Comparison of ENCODE assay signal across 8 mouse cellular contexts in the genomic region with DNA sequence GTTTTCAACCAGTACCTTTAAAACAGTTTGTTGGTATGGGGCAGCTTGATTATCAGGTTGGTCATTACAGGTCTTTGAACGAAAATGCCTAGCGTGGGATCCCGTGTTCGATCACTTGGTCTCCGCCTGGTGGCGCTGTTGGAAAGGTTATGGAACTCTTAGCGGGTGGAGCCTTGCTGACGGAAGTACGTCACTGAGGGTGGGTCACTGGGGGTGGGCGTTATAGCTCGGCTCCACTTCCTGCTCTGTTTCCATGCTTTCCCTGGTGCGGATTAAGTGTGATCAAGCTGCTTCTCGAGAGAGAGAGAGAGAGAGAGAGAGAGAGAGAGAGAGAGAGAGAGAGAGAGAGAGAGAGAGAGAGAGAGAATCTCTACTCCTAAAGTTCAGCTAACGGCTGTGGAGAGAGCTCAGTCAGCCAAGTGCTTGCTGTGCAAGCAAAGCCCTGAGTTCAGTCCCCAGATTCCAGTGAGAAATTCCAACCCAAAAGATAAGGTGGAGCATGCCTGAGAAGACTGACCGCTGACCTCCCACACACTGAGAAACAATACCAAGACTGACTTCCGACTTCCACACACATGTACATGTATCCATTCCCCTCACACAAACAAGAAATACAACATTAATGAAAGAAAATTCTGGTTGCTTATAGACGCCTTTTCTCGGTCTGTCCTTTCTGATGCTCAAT. TPM values are rescaled to one million over a fixed set of nuclear protein-coding genes. Genes with fewer than 3 reads are reported as not detected.
A peak's percentile ranks its signal among the peaks of the same experiment; 100 is the strongest.
DNase-seq lines count a peak whose midpoint lies in the region; ATAC-seq and TF ChIP-seq lines count a peak whose summit lies in the region.

No protein-coding gene starts in this region.

- peak overlapping the region; percentile 33 to 35; a peak in 2 of 4 replicates for H3K4me3 ChIP-seq in ES-E14 (ENCODE audit: insufficient read depth in 1 of 2, low read depth in 1 of 2, low read length in 2 of 2, poor library complexity in 1 of 2, severe bottlenecking in 1 of 2)
- H3K4me3 ChIP-seq in forebrain, embryonic 15.5 days, result peak overlapping the region; percentile 32
- H3K4me3 ChIP-seq in lung, embryonic 14.5 days (ENCODE audit: low read depth, low read length), result peak overlapping the region; percentile 17
- peak overlapping the region; percentile 38 for H3K4me3 ChIP-seq in olfactory bulb, adult 2 months (ENCODE audit: insufficient read depth, low read depth, low read length)
- peak overlapping the region; percentile 35 for H3K4me3 ChIP-seq in thymus, adult 2 months (ENCODE audit: control insufficient read depth, insufficient read depth, low read length)

- H3K36me3 ChIP-seq in ES-E14 (ENCODE audit: control insufficient read depth, insufficient read depth, low read length, poor library complexity, severe bottlenecking), result no peaks in the 10 kb centered on the region
- H3K36me3 ChIP-seq in forebrain, embryonic 15.5 days, result no peaks in the 10 kb centered on the region
- no peaks in the 10 kb centered on the region for H3K36me3 ChIP-seq in lung, embryonic 14.5 days (ENCODE audit: insufficient read depth)
- H3K36me3 ChIP-seq in thymus, adult 2 months (ENCODE audit: control insufficient read depth, insufficient read depth, low read length), result no peaks in the 10 kb centered on the region

- peak; percentile 95 for ATAC-seq in forebrain, embryonic 15.5 days (replicated peaks)
- ATAC-seq in lung, embryonic 14.5 days (ENCODE audit: insufficient read depth), result peak; percentile 97

- TF ChIP-seq CTCF in lung, embryonic 14.5 days (IDR thresholded peaks at IDR 0.05; ENCODE audit: low read depth), result peak; percentile 94
- TF ChIP-seq CTCF in olfactory bulb, adult 2 months (IDR thresholded peaks at IDR 0.05; ENCODE audit: insufficient read depth, low read depth, low read length), result peak; percentile 82
- peak; percentile 83; the same call in 1 of the 2 replicates for TF ChIP-seq CTCF in thymus, adult 2 months (IDR thresholded peaks at IDR 0.05; ENCODE audit: borderline replicate concordance, control insufficient read depth, extremely low read depth, insufficient read depth, low read length, poor library complexity)

- intact Hi-C loops in heart, postnatal 25 days (cut with DNase I), result loop anchor here (1.0 to 10.0 kb wide), 4 partner anchors 27 to 367 kb away; partner anchors contain the start of gene Faap20

- no peak overlapping the region for H3K27ac ChIP-seq in ES-E14 (ENCODE audit: insufficient read depth, low read depth, low read length, poor library complexity, severe bottlenecking)
- H3K27ac ChIP-seq in forebrain, embryonic 15.5 days (replicated peaks), result peak overlapping the region; percentile 62
- peak overlapping the region; percentile 69 for H3K27ac ChIP-seq in lung, embryonic 14.5 days (ENCODE audit: low read depth)
- peak overlapping the region; percentile 46; the same call in 1 of the 2 replicates for H3K27ac ChIP-seq in olfactory bulb, adult 2 months (ENCODE audit: insufficient read depth, low read depth, low read length)
- H3K27ac ChIP-seq in thymus, adult 2 months (ENCODE audit: control insufficient read depth, insufficient read depth, low read length), result no peak overlapping the region; the same call in 1 of the 2 replicates

- DNase-seq in ES-E14 (ENCODE audit: low read depth, low spot score), result peak; percentile 93
- DNase-seq in cerebellum, adult 11-12 months, result peak; percentile 89
- DNase-seq in heart, postnatal 25 days (ENCODE audit: low spot score), result peak; percentile 76
- DNase-seq in layer of hippocampus, adult 18-20 months (ENCODE audit: low spot score in 2 of 2), result peak; percentile 83 to 92
- DNase-seq in lung, embryonic 14.5 days, result peak; percentile 98
- peak; percentile 90 for DNase-seq in thymus, adult 2 months

- WGBS in forebrain, embryonic 15.5 days, result 13% methylated on average over 17 of the region's 18 CpGs
- 7% methylated on average over 18 of the region's 18 CpGs for WGBS in lung, embryonic 14.5 days
- 11% methylated on average over 18 of the region's 18 CpGs for WGBS in olfactory bulb, adult 2 months
- WGBS in thymus, adult 2 months, result 11% methylated on average over 18 of the region's 18 CpGs

- H3K27me3 ChIP-seq in forebrain, embryonic 15.5 days, result 0 out of 2 replicates have a peak, but pooled peaks cover 4% of the 10 kb centered on the region
- H3K27me3 ChIP-seq in lung, embryonic 14.5 days (ENCODE audit: insufficient read depth, low read length), result no peaks in the 10 kb centered on the region
- H3K27me3 ChIP-seq in thymus, adult 2 months (ENCODE audit: control insufficient read depth, insufficient read depth, low read length), result no peaks in the 10 kb centered on the region

- H3K4me2 ChIP-seq in forebrain, embryonic 15.5 days (replicated peaks), result peak overlapping the region; percentile 50
- peak overlapping the region; percentile 54 for H3K4me2 ChIP-seq in lung, embryonic 14.5 days

- H3K9ac ChIP-seq in ES-E14 (ENCODE audit: insufficient read depth, low read depth, low read length, poor library complexity, severe bottlenecking), result no peak overlapping the region
- H3K9ac ChIP-seq in forebrain, embryonic 15.5 days (replicated peaks), result peak overlapping the region; percentile 40; the same call in 1 of the 2 replicates
- H3K9ac ChIP-seq in lung, embryonic 14.5 days, result peak overlapping the region; percentile 24

- TF ChIP-seq POLR2A in olfactory bulb, adult 2 months (IDR thresholded peaks at IDR 0.05; ENCODE audit: insufficient read depth, low read depth, low read length), result 0 out of 2 replicates have a peak, but pooled peaks have one; percentile 35
- TF ChIP-seq POLR2A in thymus, adult 2 months (IDR thresholded peaks at IDR 0.05; ENCODE audit: control insufficient read depth, extremely low read depth, insufficient read depth, low read length, poor library complexity), result no peak

- no peaks in the 10 kb centered on the region for H3K9me3 ChIP-seq in ES-E14 (ENCODE audit: control insufficient read depth, insufficient read depth, low read depth, low read length)
- H3K9me3 ChIP-seq in forebrain, embryonic 15.5 days, result no peaks in the 10 kb centered on the region
- no peaks in the 10 kb centered on the region for H3K9me3 ChIP-seq in lung, embryonic 14.5 days (ENCODE audit: low read depth, low read length)

- in situ Hi-C loops in ES-E14 (cut with MboI; ENCODE audit: low sequenced_read_pairs in 2 of 2, unreplicated experiment in 2 of 2), result loop anchor here in 1 of 2 experiments (25.0 kb wide), 1 partner anchor 359 kb away; the partner anchor contains the start of gene Faap20

- H3K4me1 ChIP-seq in ES-E14 (ENCODE audit: control insufficient read depth in 2 of 2, insufficient read depth in 2 of 2, low read length in 2 of 2, poor library complexity in 1 of 2), result peaks cover 0 to 7% of the 10 kb centered on the region in 2 experiments; a peak in 1 of 4 replicates
- peaks cover 5% of the 10 kb centered on the region; the same call in 1 of the 2 replicates for H3K4me1 ChIP-seq in forebrain, embryonic 15.5 days
- H3K4me1 ChIP-seq in lung, embryonic 14.5 days (ENCODE audit: insufficient read depth), result no peaks in the 10 kb centered on the region; the same call in 1 of the 2 replicates
- H3K4me1 ChIP-seq in olfactory bulb, adult 2 months (ENCODE audit: control insufficient read depth, insufficient read depth, low read length), result no peaks in the 10 kb centered on the region
- H3K4me1 ChIP-seq in thymus, adult 2 months (replicated peaks; ENCODE audit: control insufficient read depth, insufficient read depth, low read length), result peaks cover 2% of the 10 kb centered on the region; the same call in 1 of the 2 replicates

TF ChIP-seq in ES-E14, 5 proteins besides CTCF, POLR2A, EP300 and RAD21 (continues in another document):
- TF ChIP-seq ZC3H11A (IDR thresholded peaks at IDR 0.05; ENCODE audit: borderline replicate concordance, low read depth, low read length) (no peak), CHD2 (IDR thresholded peaks at IDR 0.05; ENCODE audit: low read depth, low read length) (no peak), HCFC1 (IDR thresholded peaks at IDR 0.05; ENCODE audit: borderline replicate concordance, insufficient read depth, low read length) (no peak), ZNF384 (IDR thresholded peaks at IDR 0.05; ENCODE audit: low read depth, low read length) (no peak)

RNA-seq across cellular contexts. Expression of gene Mmel1, which starts 8.6 kb away (rescaled TPM):
- total RNA-seq in ES-E14 (2012; rRNA removed), result 2.4 and 3.1 TPM in 2 replicates
- polyA plus RNA-seq in forebrain, embryonic 15.5 days (2015; fragmentation: Nextera tagmentation; extraction: Ambion mirVana), result 0.36 and 0.56 TPM in 2 replicates
- total RNA-seq in heart, postnatal 25 days (2021), result under 1 TPM; 0.20 to 0.39 TPM
- total RNA-seq in layer of hippocampus, adult 18-20 months (2021), result under 1 TPM; 0.20 to 0.25 TPM
- 0.13 and 0.19 TPM in 2 replicates for polyA plus RNA-seq in lung, embryonic 14.5 days (2014; fragmentation: Nextera tagmentation; extraction: Ambion mirVana)
- not detected in 2 replicates for polyA plus RNA-seq in olfactory bulb, adult 2 months (2012; ENCODE audit: insufficient read depth, insufficient read length, low replicate concordance, missing spikeins)
- 0.23 TPM in 2 replicates for polyA plus RNA-seq in thymus, adult 2 months (2012; rRNA removed)

RNA-seq across cellular contexts. Expression of gene Fam213b, which starts 20.9 kb away (rescaled TPM):
- 13.4 and 15.7 TPM in 2 replicates for total RNA-seq in ES-E14 (2012; rRNA removed)
- polyA plus RNA-seq in forebrain, embryonic 15.5 days (2015; fragmentation: Nextera tagmentation; extraction: Ambion mirVana), result 36.8 and 40.5 TPM in 2 replicates
- 10 to 100 TPM; 74.4 to 76.2 TPM for total RNA-seq in heart, postnatal 25 days (2021)
- total RNA-seq in layer of hippocampus, adult 18-20 months (2021), result 10 to 100 TPM; 54.8 to 58.7 TPM
- 37.4 and 39.9 TPM in 2 replicates for polyA plus RNA-seq in lung, embryonic 14.5 days (2014; fragmentation: Nextera tagmentation; extraction: Ambion mirVana)
- polyA plus RNA-seq in olfactory bulb, adult 2 months (2012; ENCODE audit: insufficient read depth, insufficient read length, low replicate concordance, missing spikeins), result not detected in 2 replicates
- polyA plus RNA-seq in thymus, adult 2 months (2012; rRNA removed), result 77.1 and 105 TPM in 2 replicates

RNA-seq across cellular contexts. Expression of gene Ttc34, which starts 40.7 kb away (rescaled TPM):
- total RNA-seq in ES-E14 (2012; rRNA removed), result 0.22 and 0.26 TPM in 2 replicates
- polyA plus RNA-seq in forebrain, embryonic 15.5 days (2015; fragmentation: Nextera tagmentation; extraction: Ambion mirVana), result 1.3 TPM in 2 replicates
- under 1 TPM in 1 of 2 experiments, not detected in 1; 0.17 TPM for total RNA-seq in heart, postnatal 25 days (2021)
- 1 to 10 TPM; 3.1 to 3.3 TPM for total RNA-seq in layer of hippocampus, adult 18-20 months (2021)
- polyA plus RNA-seq in lung, embryonic 14.5 days (2014; fragmentation: Nextera tagmentation; extraction: Ambion mirVana), result 0.12 and 0.30 TPM in 2 replicates
- polyA plus RNA-seq in olfactory bulb, adult 2 months (2012; ENCODE audit: insufficient read depth, insufficient read length, low replicate concordance, missing spikeins), result not detected in 2 replicates
- polyA plus RNA-seq in thymus, adult 2 months (2012; rRNA removed), result 0.18 and 0.38 TPM in 2 replicates

RNA-seq across cellular contexts. Expression of gene Tnfrsf14, which starts 50.4 kb away (rescaled TPM):
- total RNA-seq in ES-E14 (2012; rRNA removed), result 0.53 and 0.85 TPM in 2 replicates
- 0.36 TPM in 1 of 2 replicates, not detected in the other for polyA plus RNA-seq in forebrain, embryonic 15.5 days (2015; fragmentation: Nextera tagmentation; extraction: Ambion mirVana)
- 1 to 10 TPM; 3.8 to 6.7 TPM for total RNA-seq in heart, postnatal 25 days (2021)
- total RNA-seq in layer of hippocampus, adult 18-20 months (2021), result 1 to 10 TPM in 1 of 2 experiments, under 1 TPM in 1; 0.94 to 1.2 TPM
- 0.78 and 0.85 TPM in 2 replicates for polyA plus RNA-seq in lung, embryonic 14.5 days (2014; fragmentation: Nextera tagmentation; extraction: Ambion mirVana)
- polyA plus RNA-seq in olfactory bulb, adult 2 months (2012; ENCODE audit: insufficient read depth, insufficient read length, low replicate concordance, missing spikeins), result not detected in 2 replicates
- polyA plus RNA-seq in thymus, adult 2 months (2012; rRNA removed), result 215 and 227 TPM in 2 replicates

Comparison
In these comparisons a context has a peak if more than half of its experiments do, and no peak if none do; other contexts are left out.
1. H3K27ac ChIP-seq: peak in forebrain, embryonic 15.5 days (single experiment), lung, embryonic 14.5 days (single experiment) and olfactory bulb, adult 2 months (single experiment); none in ES-E14 (single experiment) and thymus, adult 2 months (single experiment).
2. RNA of gene Fam213b, which starts 20.9 kb away (polyA plus RNA-seq): 77.1 to 105 TPM in thymus, adult 2 months, 36.8 to 40.5 TPM in forebrain, embryonic 15.5 days and 37.4 to 39.9 TPM in lung, embryonic 14.5 days; not detected in olfactory bulb, adult 2 months; every median in the first group is over 10 times any median in the second.
3. Peak in every context shown above with its lines, with median percentiles within 50 percentile points of each other: DNase-seq, H3K4me3 ChIP-seq and CTCF ChIP-seq.